Mouse (Mus musculus) erythroid progenitor cell, adult 5-6 weeks (primary cell): ENCODE measurements around the gene Soat2. TPM values are rescaled to one million over a fixed set of nuclear protein-coding genes. Genes with fewer than 3 reads are reported as not detected.
"Not testable (repeated sequence)": the region's sequence is repeated elsewhere in the genome, so short reads cannot be mapped to it uniquely, and the experiment has no call there.

Experiments used
- ATAC-seq: replicated peaks from 2 replicates; pipeline ENCODE4 v1.8.0; 2016; ENCODE audit warnings: moderate number of reproducible peaks, mild to moderate bottlenecking, moderate TSS enrichment, inconsistent platforms; ENCODE audit not compliant: poor library complexity, low FRiP score, severe bottlenecking
- total RNA-seq, 2 experiments: library from RNA; stranded (forward) in 1 of 2; stranded (reverse) in 1 of 2; fragments of 150-400 nt in 1 of 2; fragments of 186-747, 209-891 nt in 1 of 2; gene quantifications; 2 replicates each; pipeline versions ENCODE4 v1.2.3 to v1.2.4; 2015 to 2017; ENCODE audit warnings: low replicate concordance in 2 of 2

The Soat2 gene
- total RNA-seq, 2 experiments from 2014 or later, result 1.7 to 5.0 TPM

DNA sequence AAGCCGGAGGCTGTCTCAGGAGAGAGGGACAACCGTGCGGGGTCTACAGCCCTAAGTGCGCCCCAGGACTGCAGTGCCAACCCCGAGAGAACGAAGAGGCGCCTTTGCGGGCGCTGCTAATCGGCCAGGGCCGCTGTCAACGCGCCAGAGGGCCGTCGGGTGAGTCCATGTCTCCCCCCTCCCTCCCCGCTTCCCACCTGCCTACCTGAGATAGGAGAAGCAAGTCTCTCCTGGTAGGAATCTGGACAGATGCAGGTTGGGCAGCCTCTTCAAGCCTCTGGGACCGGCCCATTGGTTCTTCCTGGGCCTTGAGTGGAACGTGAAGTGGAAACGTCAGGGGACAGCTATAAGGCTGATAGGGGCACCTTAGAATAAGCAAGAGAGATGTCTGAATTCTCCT lies 5.6 kb upstream of the Soat2 start:
- no peak for ATAC-seq

GRCm38 (mm10) chr15:102145330-102145729 lies 5.0 kb upstream of the Soat2 start:
- ATAC-seq, result no peak

DNA sequence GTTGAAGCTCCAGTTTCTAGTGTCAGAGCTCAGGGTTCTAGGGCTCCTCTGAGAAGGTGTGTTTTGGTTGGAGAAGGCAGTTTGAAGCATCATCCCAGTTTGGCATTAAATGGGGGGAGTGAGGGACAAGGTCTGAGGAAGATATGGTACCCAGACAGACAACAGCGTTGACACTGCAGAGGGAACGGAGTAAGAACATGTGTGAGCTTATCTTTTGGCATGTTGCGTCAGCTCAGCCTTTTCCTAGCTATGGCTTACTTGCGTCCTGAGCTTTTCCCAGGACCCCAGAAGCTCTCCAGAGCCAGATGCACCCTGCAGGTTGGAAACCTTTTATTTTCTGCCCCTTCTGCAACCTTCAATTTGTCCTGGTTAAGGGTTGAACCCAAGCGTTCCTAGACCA lies 4.2 kb upstream of the Soat2 start:
- no peak for ATAC-seq

DNA sequence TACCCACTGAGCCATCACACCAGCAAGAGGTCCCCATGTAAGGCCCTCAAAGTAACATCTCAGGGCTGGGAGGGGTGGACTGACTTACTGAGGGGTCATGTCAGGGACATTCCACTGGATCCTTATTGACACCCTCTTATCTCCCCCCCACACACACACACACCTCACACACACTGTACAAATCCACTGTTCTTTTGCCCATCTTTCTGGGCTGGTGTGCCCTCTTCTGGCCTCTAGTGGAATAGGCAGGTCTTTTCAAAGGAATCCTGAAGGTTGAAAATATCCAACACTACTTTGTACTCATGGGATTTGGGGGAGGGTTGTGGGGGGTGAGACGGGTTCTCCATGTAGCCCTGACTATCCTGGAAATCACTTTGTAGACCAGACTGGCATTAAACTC lies 3.4 kb upstream of the Soat2 start:
- no peak for ATAC-seq

DNA sequence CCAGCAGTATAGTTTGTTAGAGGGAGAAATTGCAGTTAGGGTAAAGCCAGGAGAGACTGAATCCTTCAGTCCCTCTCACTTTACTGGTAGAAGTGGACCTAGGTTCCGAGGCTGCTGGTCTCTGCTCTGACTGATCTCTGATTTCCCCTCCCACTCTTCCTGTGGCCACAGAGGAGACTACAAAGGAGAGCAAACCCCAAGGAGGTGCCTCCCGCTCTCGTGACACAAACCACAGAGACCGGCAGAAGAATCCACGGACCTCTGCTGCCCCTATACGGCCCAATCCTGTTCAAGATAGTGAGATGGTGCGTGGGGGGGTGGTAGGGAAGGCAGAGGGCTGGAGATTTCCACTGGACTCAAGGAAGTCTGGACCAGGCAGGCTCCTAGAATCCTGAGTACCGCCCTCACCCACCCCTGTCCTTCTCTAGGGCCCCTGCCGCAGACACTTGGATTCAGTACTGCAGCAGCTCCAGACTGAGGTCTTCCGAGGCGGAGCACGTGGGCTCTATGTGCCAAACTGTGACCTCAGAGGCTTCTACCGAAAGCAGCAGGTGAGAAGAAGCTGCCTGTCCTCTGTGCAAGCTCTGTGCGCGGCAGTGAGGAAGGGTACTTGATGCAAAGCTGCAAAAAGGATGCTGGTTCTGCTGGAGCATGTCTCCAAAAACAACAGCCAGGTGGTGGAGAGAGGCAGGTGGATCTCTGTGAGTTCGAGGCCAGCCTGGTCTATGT lies 2.5 kb upstream of the Soat2 start:
- no peak for ATAC-seq

DNA sequence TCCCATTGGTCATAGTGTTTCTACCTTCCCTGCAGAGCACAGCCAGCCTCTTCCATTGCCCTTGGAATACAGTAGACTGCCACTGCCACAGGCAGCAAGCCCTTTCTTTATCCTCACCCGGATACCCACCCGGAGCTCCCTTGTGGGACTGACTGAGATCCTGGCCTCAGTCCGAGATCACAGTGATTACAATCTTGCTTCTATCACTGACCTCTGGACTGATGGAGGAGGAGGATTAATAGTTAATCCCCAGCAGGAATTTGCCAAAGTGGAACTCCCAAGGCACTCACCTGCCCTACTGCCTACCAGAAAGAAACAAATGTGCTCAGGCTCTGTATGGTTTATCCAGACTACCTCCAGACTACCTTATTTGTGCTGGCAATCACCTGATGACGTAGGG lies 765 bp upstream of the Soat2 start:
- ATAC-seq, result no peak

DNA sequence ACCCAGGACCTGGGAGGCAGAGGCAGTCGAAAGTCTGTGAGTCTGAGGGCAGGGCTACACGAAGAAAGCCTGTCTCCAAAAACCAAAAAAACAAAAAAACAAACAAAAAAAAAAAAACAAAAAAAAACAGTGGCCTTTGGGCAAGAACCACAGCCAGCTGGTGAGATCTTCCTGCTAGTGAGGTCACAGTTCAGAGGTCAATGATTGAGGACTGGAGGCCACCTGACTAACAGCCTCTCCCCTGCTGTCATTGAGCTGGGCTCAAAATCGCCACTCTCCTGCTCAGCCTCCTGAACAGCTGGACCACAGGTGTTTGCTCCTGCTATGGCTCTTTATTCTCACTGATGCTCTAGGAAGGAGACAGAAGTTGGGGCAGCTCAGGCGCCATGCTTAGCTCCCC lies 2.3 kb downstream of the Soat2 start:
- no peak for ATAC-seq

DNA sequence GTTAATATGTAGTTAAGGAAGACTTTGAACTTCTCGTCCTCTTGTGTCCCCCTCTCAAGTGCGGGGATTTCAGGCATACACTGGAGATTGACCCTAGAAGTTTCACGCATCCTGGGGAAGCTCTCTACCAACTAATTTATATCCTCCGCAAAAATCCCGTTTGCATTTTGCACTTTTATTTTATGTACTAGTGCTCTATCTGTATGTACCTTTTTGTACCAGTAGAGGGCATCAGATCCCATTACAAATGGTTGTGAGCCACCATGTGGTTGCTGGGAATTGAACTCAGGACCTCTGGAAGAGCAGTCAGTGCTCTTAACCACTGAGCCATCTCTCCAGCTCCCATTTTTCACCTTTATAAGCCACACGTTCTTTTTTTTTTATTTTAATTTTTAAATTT lies 4.7 kb downstream of the Soat2 start:
- ATAC-seq, result not testable (repeated sequence)

DNA sequence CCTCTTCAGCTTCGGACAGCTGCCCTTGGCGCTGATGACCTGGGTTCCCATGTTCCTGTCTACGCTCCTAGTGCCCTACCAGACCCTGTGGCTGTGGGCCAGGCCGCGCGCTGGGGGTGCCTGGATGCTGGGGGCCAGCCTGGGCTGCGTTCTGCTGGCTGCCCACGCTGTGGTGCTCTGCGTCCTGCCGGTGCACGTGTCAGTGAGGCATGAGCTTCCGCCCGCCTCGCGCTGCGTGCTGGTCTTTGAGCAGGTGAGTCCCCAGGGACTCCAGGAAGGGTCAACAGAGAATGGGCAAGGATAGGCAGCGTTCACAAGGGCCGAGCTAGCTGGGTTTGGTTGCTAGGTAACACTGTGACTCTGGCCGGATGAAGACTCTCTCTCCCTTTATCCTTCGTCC lies 6.5 kb downstream of the Soat2 start:
- ATAC-seq, result no peak

- no peak for ATAC-seq
Measured at GRCm38 (mm10) chr15:102160415-102161060, 10.2 kb downstream of the Soat2 start.

GRCm38 (mm10) chr15:102163900-102164693 lies 13.8 kb downstream of the Soat2 start:
- no peak for ATAC-seq

GRCm38 (mm10) chr15:102165468-102166100 lies 15.3 kb downstream of the Soat2 start:
- ATAC-seq, result no peak

DNA sequence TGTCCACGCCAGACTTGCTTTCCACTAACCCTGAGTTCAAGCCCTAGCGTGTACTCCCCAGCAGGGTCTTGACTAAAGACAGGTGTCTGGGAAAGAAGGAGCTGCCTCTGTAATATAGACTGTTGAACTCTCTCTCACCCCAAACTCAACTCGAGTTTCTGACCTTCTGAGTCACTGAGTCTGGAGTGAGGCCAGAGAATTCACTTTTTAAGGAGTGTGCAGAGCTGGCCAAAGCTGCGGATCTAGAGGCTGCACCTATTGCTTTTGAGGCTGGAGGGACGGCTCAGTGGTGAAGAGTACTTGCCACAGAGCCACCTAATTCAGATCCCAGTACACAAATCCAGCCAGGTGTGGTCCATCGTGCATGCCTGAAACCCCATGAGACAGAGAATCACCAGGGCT lies 17.3 kb downstream of the Soat2 start:
- no peak for ATAC-seq

GRCm38 (mm10) chr15:102169064-102169463 lies 18.7 kb downstream of the Soat2 start:
- no peak for ATAC-seq

GRCm38 (mm10) chr15:102173581-102173980 lies 23.3 kb downstream of the Soat2 start:
- no peak for ATAC-seq

- ATAC-seq, result no peak
Measured at GRCm38 (mm10) chr15:102175736-102176319, 25.5 kb downstream of the Soat2 start.

DNA sequence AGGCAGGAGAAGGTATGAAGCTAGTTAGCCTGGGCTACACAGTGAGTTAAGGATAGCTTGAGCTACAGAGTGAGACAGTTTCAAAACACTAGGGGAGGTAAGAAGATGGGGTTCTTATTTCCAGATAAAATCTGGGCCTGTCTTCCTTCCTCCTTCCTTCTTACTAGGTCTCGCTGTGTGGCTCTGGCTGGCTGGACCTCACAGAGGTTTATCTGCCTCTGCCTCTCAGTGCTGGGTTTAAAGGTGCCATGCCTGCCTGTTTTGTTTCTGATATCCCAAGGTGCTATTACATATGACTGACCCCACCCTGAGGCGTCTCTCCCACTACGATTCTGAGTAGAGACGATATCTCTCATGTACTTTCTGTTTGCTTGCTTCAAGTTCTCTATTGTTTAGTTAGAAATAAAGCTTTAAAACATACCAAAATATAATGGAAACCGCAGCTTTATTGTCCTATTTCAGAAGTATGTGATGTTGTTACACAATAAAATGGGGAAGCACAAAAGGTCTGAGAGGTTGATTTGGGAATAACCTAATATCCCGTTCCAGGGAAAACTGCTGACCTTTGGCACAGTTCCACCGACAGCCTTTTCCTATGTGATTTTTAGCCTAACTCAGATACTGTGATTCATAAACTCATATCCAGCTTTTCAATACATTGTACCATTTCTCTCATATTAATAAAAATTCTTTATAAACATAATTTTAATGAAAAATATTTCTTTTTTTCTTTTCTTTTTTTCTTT lies 26.4 kb downstream of the Soat2 start:
- ATAC-seq, result no peak

DNA sequence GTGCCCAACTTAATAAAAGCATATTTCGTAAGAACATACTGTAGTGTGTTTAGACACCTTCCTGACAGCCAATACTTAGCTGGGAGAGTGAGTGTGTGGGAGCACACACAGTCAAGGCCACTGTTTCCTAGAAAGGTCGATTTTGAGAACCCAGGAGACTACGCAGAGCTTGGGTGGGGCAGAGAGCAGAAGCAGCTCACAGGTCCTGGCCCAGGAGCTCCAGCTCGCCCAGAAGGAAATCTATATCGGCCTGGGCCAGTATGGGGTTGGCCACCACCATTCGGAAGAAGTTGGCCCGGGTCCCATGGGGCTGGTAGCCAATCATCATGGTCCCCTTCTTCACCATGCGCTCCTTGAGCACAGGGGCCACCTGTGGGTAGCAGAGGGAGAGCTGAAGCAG lies 27.1 kb downstream of the Soat2 start:
- no peak for ATAC-seq

GRCm38 (mm10) chr15:102178279-102178678 lies 28.0 kb downstream of the Soat2 start:
- ATAC-seq, result peak; percentile 67
